Mouse (Mus musculus): ENCODE data around the gene Cacna1d. TPM values are rescaled to one million over a fixed set of nuclear protein-coding genes. Genes with fewer than 3 reads are reported as not detected.

Cacna1d gene
- polyA plus RNA-seq, 1 experiment from 2014 or later: 2.6 TPM

DNA sequence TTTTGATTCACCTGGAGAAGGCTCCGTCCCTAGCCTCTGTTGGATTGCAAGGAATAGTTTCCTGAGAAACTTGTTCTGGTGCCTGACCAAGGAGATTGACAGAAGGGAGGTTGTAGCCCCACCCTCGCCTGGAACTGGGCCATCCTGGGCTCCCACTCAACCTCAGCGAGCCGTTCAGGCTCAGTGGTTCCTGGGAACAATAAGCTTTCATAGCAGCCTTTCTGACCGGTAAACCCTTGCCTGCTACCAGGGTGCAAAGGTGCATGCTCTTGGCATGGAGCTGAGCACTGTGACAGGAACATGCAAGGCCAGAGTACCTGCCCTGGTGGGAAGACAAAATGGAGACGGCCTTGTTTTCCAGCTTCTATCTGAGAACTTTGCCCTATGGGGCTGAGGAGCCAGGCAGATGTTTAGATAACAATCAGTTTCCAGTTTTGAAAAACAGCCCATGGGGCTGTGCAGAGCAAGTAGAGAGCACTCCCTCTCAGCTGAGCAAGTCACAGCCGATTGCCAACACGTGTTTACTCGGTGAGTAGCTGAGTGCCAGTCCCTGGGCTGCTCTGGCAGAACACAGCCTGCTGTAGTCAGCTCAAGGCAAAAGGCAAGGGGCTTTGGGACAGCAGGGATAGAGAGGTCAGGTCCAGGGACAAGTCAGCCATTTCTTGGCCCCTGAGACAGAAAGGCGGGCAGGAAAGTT lies 481.2 kb downstream of the Cacna1d start:
- no peak overlapping the region for H3K4me3 ChIP-seq (ENCODE audit: low read length)
- peaks cover 17% of the 10 kb centered on the region for H3K4me1 ChIP-seq (ENCODE audit: control insufficient read depth, insufficient read depth, low read length)
- no peaks in the 10 kb centered on the region for H3K9me3 ChIP-seq (ENCODE audit: control insufficient read depth, low read length)
- WGBS: 61% methylated on average over 10 of the region's 10 CpGs
- peak; percentile 56 for ATAC-seq
- no peaks in the 10 kb centered on the region for H3K36me3 ChIP-seq (ENCODE audit: control insufficient read depth, insufficient read depth, low read length)
- H3K4me2 ChIP-seq (ENCODE audit: low read depth, low read length): peak overlapping the region; percentile 68
- H3K27me3 ChIP-seq (replicated peaks; ENCODE audit: control insufficient read depth, insufficient read depth, low read length): peaks cover 5% of the 10 kb centered on the region; the same call in 1 of the 2 replicates
- peak overlapping the region; percentile 42; the same call in 1 of the 2 replicates for H3K9ac ChIP-seq (ENCODE audit: low read depth, low read length)
- 0 out of 2 replicates have a peak overlapping the region, but pooled peaks have one; percentile 13 for H3K27ac ChIP-seq (ENCODE audit: low read length)

DNA sequence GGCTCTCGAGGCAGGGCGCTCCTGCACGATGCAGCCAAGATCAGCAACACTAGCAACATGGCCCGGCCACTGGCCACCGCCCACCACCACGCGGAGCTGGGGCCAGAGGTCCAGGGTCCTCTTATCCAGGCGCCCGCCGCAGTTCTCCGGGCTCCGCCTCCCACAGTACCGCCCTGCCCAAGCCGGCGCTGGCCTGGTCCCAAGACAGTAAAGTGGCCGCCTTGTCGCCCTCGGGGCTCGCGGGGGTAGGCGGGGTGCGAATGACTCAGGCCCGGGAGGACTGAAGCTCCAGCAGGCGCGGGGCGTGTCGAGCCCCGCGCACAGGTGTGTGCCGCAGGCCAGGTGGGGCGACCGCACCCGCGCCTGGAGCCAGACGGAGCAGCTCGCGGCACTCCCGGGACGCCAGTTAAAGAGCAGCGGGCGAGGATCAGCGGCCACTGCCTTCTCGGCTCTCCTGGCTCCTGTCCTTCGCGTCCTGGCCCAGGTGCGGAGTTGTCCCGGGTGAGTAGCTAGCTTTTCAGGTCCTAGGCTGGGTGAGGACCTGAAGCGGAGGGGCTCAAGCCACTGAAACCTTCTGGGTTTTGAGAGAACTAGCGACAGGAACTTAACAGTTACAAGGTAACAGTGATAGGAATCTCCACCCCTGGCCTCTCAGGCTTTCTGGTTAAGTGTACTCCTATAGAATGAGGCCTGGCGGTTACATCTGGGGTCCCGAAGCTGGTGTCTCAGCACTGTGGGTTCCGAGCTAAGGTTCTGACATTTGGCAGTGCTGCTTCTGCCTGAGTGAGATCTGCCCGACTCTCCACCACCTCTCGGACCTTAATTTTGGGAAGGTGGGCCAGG lies 482.3 kb downstream of the Cacna1d start, which contains the start of the genes Il17rb and Chdh:
TSS of gene Il17rb (minus strand) at position 164 of the 843 bp plus-strand sequence.
TSS of gene Chdh (plus strand) at position 291 of the 843 bp plus-strand sequence.
- Histone ChIP-seq H3K9ac (ENCODE audit: low read depth, low read length) (peak within 1 kb of the TSS; percentile 42), H3K9me3 (ENCODE audit: control insufficient read depth, low read length) (no peaks in the 10 kb centered on the region), H3K27me3 (replicated peaks; ENCODE audit: control insufficient read depth, insufficient read depth, low read length) (peaks cover 5% of the 10 kb centered on the region; the same call in 1 of the 2 replicates), H3K4me3 (ENCODE audit: low read length) (peak within 1 kb of the TSS; percentile 45), H3K36me3 (ENCODE audit: control insufficient read depth, insufficient read depth, low read length) (no peaks in the 10 kb centered on the region), H3K4me2 (ENCODE audit: low read depth, low read length) (peak within 1 kb of the TSS; percentile 68), H3K4me1 (ENCODE audit: control insufficient read depth, insufficient read depth, low read length) (peaks cover 17% of the 10 kb centered on the region), H3K27ac (ENCODE audit: low read length) (0 out of 2 replicates have a peak within 1 kb of the TSS, but pooled peaks have one; percentile 15)
- WGBS: 9% methylated on average over 54 of the region's 54 CpGs
- ATAC-seq: peak; percentile 90

DNA sequence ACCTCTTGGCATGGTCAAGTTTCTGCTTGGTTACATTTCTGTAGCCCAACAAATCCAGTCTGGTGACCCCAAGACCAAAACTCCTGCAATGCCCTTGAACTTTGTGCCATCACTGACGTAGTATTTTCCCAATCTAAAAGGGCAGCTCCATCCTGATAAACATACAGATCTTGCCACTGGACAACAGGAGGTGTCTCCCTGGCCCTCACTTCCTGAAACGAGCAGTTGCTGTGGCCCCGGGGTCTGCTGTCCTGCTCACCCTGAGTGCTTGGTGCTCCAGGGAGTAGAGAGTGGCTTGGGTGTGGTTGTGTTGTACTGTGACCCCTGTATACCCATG lies 491.8 kb downstream of the Cacna1d start:
- WGBS: 68% methylated on average over 3 of the region's 3 CpGs
- H3K4me1 ChIP-seq (ENCODE audit: control insufficient read depth, insufficient read depth, low read length): peaks cover 14% of the 10 kb centered on the region

DNA sequence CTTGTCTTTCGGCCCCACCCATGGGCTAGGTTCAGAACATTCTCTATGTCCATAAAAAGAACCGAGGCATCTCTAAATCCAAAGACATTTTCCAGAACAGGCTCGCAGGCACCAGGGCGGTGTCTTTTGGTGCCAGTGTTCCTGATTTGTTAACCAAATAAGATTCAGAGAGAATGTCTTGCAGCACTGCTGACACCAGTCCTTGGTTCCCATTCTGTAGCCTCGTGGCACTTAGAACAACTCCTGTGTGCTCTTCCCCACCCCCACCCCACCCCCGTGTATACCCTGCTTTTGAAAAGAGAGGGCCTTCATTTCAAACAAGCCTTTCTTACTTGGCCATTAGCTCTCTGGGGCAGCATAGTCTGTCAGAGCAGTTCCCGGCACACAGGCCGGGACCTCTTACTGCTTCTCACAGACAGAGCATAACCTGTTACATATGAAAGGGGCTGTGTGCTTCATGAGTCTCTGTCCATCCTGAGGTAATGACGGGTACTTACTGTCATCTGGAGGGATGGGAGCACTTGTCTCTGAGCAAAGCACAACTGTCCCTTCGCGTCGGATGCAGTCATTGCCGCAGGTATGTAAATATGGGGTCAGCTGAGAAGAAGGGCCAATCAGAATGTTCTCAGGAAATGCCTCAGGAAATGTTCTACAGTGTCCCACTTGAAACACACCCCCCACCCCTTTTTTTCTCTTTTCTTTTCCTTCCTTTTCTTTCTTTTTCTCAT lies 492.3 kb downstream of the Cacna1d start:
- Histone ChIP-seq H3K4me1 (ENCODE audit: control insufficient read depth, insufficient read depth, low read length) (peaks cover 14% of the 10 kb centered on the region), H3K27ac (ENCODE audit: low read length) (no peak overlapping the region), H3K4me3 (ENCODE audit: low read length) (no peak overlapping the region), H3K9me3 (ENCODE audit: control insufficient read depth, low read length) (no peaks in the 10 kb centered on the region), H3K9ac (ENCODE audit: low read depth, low read length) (no peak overlapping the region), H3K4me2 (ENCODE audit: low read depth, low read length) (no peak overlapping the region), H3K27me3 (replicated peaks; ENCODE audit: control insufficient read depth, insufficient read depth, low read length) (no peaks in the 10 kb centered on the region), H3K36me3 (ENCODE audit: control insufficient read depth, insufficient read depth, low read length) (peaks cover 10% of the 10 kb centered on the region; the same call in 1 of the 2 replicates)
- 68% methylated on average over 13 of the region's 13 CpGs for WGBS
- no peak for ATAC-seq

More for the DNA sequence above, 491.8 kb downstream of the Cacna1d start:
- Histone ChIP-seq H3K27ac (ENCODE audit: low read length) (no peak overlapping the region), H3K9ac (ENCODE audit: low read depth, low read length) (no peak overlapping the region), H3K4me3 (ENCODE audit: low read length) (no peak overlapping the region), H3K36me3 (ENCODE audit: control insufficient read depth, insufficient read depth, low read length) (peaks cover 6% of the 10 kb centered on the region; the same call in 1 of the 2 replicates), H3K4me2 (ENCODE audit: low read depth, low read length) (no peak overlapping the region), H3K27me3 (replicated peaks; ENCODE audit: control insufficient read depth, insufficient read depth, low read length) (no peaks in the 10 kb centered on the region), H3K9me3 (ENCODE audit: control insufficient read depth, low read length) (no peaks in the 10 kb centered on the region)
- ATAC-seq: peak; percentile 45; the same call in 1 of the 2 replicates

DNA sequence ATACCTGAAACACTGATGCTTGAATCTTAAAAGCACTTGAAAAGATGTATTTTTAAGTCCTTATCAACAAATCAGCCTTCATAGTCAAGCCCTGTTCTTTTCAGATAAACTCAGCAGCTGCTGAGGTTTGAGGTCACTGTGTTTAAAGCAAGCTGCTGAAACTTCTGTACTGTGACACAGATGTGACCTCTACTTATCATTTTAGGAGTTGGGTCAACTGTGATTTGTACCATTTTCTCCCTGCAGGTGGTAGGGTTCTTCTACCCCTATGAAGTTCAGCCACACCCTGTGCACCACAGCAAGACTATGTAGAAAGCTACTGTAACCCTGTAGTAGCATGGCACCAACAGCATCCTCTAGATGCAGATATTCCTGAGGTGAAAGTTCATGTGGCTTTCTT lies 493.9 kb downstream of the Cacna1d start:
- Histone ChIP-seq H3K4me3 (ENCODE audit: low read length) (no peak overlapping the region), H3K4me2 (ENCODE audit: low read depth, low read length) (no peak overlapping the region), H3K4me1 (ENCODE audit: control insufficient read depth, insufficient read depth, low read length) (peaks cover 14% of the 10 kb centered on the region), H3K27ac (ENCODE audit: low read length) (no peak overlapping the region), H3K9me3 (ENCODE audit: control insufficient read depth, low read length) (no peaks in the 10 kb centered on the region), H3K36me3 (ENCODE audit: control insufficient read depth, insufficient read depth, low read length) (peaks cover 18% of the 10 kb centered on the region), H3K9ac (ENCODE audit: low read depth, low read length) (no peak overlapping the region), H3K27me3 (replicated peaks; ENCODE audit: control insufficient read depth, insufficient read depth, low read length) (no peaks in the 10 kb centered on the region)
- ATAC-seq: no peak

DNA sequence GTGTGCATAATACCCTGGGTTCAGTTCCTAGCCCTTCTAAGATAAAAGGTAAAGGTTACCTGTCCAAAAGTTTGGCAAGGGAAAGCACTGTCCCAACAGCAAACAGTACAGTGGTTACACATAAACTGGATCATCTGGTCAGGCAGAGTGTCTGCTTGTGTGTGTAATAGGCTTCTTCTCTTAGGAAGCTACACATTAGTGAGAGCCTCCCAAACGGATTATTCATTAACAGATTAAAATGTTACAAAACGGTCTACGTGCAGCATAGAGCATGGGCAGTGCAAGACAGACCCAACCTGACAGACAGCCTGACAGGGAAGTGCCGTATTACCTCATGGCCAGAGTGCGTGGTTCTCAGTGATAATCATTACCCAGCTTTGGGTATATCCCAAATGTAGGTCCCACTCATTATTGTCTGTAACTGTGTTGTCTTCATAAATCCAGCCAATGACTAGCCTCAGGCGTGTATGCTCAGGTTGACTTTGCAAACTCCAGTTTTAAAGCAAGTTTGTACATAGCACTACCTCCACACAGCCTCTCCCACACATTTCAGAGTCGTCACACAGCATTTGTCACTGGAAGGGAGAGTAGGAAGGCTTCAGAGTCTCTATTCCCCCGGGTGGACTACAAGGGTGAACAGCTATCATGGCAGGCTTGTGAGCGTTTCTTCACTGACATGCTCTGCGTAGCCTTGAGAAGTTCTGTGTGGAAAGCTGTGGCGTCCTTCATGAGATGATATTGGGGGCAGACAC lies 495.1 kb downstream of the Cacna1d start:
- Histone ChIP-seq H3K36me3 (ENCODE audit: control insufficient read depth, insufficient read depth, low read length) (peaks cover 25% of the 10 kb centered on the region), H3K4me2 (ENCODE audit: low read depth, low read length) (no peak overlapping the region), H3K9me3 (ENCODE audit: control insufficient read depth, low read length) (no peaks in the 10 kb centered on the region), H3K4me3 (ENCODE audit: low read length) (no peak overlapping the region), H3K27ac (ENCODE audit: low read length) (peak overlapping the region; percentile 64), H3K4me1 (ENCODE audit: control insufficient read depth, insufficient read depth, low read length) (peaks cover 14% of the 10 kb centered on the region), H3K9ac (ENCODE audit: low read depth, low read length) (no peak overlapping the region), H3K27me3 (replicated peaks; ENCODE audit: control insufficient read depth, insufficient read depth, low read length) (no peaks in the 10 kb centered on the region)
- WGBS: 77% methylated on average over 11 of the region's 11 CpGs
- peak; percentile 94 for ATAC-seq

DNA sequence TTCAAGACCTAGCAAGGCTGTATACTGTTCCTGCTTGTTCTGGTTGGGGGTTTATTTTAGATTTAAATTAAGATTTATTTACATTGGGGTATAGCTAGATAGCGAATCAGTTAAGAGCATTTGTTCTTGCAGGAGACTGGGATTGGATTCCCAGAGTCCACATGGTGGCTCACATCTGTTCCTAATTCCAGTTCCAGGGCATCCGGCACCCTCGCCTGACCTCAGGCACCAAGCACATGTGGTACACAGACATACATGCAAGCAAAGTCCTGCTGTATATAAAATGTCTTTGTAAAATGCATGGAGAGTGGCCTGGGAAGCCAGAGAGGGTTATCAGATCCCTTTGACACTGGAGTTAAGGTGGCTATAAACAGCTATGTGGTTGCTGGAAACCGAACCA lies 496.3 kb downstream of the Cacna1d start:
- Histone ChIP-seq H3K9ac (ENCODE audit: low read depth, low read length) (no peak overlapping the region), H3K9me3 (ENCODE audit: control insufficient read depth, low read length) (no peaks in the 10 kb centered on the region), H3K36me3 (ENCODE audit: control insufficient read depth, insufficient read depth, low read length) (peaks cover 31% of the 10 kb centered on the region), H3K4me1 (ENCODE audit: control insufficient read depth, insufficient read depth, low read length) (peaks cover 14% of the 10 kb centered on the region), H3K27me3 (replicated peaks; ENCODE audit: control insufficient read depth, insufficient read depth, low read length) (no peaks in the 10 kb centered on the region), H3K27ac (ENCODE audit: low read length) (no peak overlapping the region), H3K4me3 (ENCODE audit: low read length) (no peak overlapping the region), H3K4me2 (ENCODE audit: low read depth, low read length) (no peak overlapping the region)
- WGBS: 91% methylated on average over 4 of the region's 4 CpGs
- no peak for ATAC-seq
